Mouse (Mus musculus): Measurements from ENCODE around the gene Slc35e2. TPM values are rescaled to one million over a fixed set of nuclear protein-coding genes. Genes with fewer than 3 reads are reported as not detected.

Slc35e2 gene
- polyA plus RNA-seq (2015; fragmentation: Nextera tagmentation; extraction: Ambion mirVana) = 7.6 and 7.7 TPM in 2 replicates

GRCm38 (mm10) chr4:155601091-155601996 lies at the start of gene Slc35e2:
Slc35e2 (plus strand) TSS chr4:155601416.

GRCm38 (mm10) chr4:155561661-155562442 lies 39.4 kb upstream of the Slc35e2 start, which contains the start of gene Nadk:
Nadk (plus strand) TSS chr4:155562378.

GRCm38 (mm10) chr4:155624338-155625291 lies 23.4 kb downstream of the Slc35e2 start, which contains the start of gene Cdk11b:
Cdk11b (plus strand) TSS chr4:155624854.

GRCm38 (mm10) chr4:155645308-155645707 lies 44.1 kb downstream of the Slc35e2 start, which contains the start of gene Gm10563:
Gm10563 (minus strand) TSS chr4:155645408.

GRCm38 (mm10) chr4:155653086-155653450 lies 51.9 kb downstream of the Slc35e2 start, which contains the start of gene Mmp23:
Mmp23 (minus strand) TSS chr4:155653384.

GRCm38 (mm10) chr4:155668689-155669597 lies 67.7 kb downstream of the Slc35e2 start, which contains the start of gene Mib2:
Mib2 (minus strand) TSS chr4:155669198.

Other genes with a start within 250 kb of the Slc35e2 start
- gene Prkcz, start 240.1 kb upstream of the Slc35e2 start, polyA plus RNA-seq (2015; fragmentation: Nextera tagmentation; extraction: Ambion mirVana) = 3.0 and 3.3 TPM in 2 replicates
- gene Gabrd, start 203.3 kb upstream of the Slc35e2 start, polyA plus RNA-seq (2015; fragmentation: Nextera tagmentation; extraction: Ambion mirVana) = 0.11 TPM in 1 of 2 replicates, not detected in the other
- gene Cfap74, start 192.2 kb upstream of the Slc35e2 start, polyA plus RNA-seq (2015; fragmentation: Nextera tagmentation; extraction: Ambion mirVana) = 0.11 and 0.22 TPM in 2 replicates
- not detected in 2 replicates for gene Tmem52, start 132.3 kb upstream of the Slc35e2 start, polyA plus RNA-seq (2015; fragmentation: Nextera tagmentation; extraction: Ambion mirVana)
- gene Gnb1, start 110.1 kb upstream of the Slc35e2 start, polyA plus RNA-seq (2015; fragmentation: Nextera tagmentation; extraction: Ambion mirVana) = 166 and 176 TPM in 2 replicates
- 48.0 and 55.7 TPM in 2 replicates for gene Nadk, start 39.0 kb upstream of the Slc35e2 start, polyA plus RNA-seq (2015; fragmentation: Nextera tagmentation; extraction: Ambion mirVana)
- gene Cdk11b, start 23.4 kb downstream of the Slc35e2 start, polyA plus RNA-seq (2015; fragmentation: Nextera tagmentation; extraction: Ambion mirVana) = 54.0 and 56.7 TPM in 2 replicates
- gene Gm10563, start 44.0 kb downstream of the Slc35e2 start, polyA plus RNA-seq (2015; fragmentation: Nextera tagmentation; extraction: Ambion mirVana) = not detected in 2 replicates
- 56.8 and 75.1 TPM in 2 replicates for gene Mmp23, start 52.0 kb downstream of the Slc35e2 start, polyA plus RNA-seq (2015; fragmentation: Nextera tagmentation; extraction: Ambion mirVana)
- gene Mib2, start 67.8 kb downstream of the Slc35e2 start, polyA plus RNA-seq (2015; fragmentation: Nextera tagmentation; extraction: Ambion mirVana) = 7.3 and 10.4 TPM in 2 replicates
- 2.0 and 3.1 TPM in 2 replicates for gene Fndc10, start 92.9 kb downstream of the Slc35e2 start, polyA plus RNA-seq (2015; fragmentation: Nextera tagmentation; extraction: Ambion mirVana)
- 82.9 and 89.4 TPM in 2 replicates for gene Ssu72, start 103.4 kb downstream of the Slc35e2 start, polyA plus RNA-seq (2015; fragmentation: Nextera tagmentation; extraction: Ambion mirVana)
- 0.31 and 0.65 TPM in 2 replicates for gene Tmem240, start 133.4 kb downstream of the Slc35e2 start, polyA plus RNA-seq (2015; fragmentation: Nextera tagmentation; extraction: Ambion mirVana)
- gene Atad3a, start 159.7 kb downstream of the Slc35e2 start, polyA plus RNA-seq (2015; fragmentation: Nextera tagmentation; extraction: Ambion mirVana) = 45.9 and 48.6 TPM in 2 replicates
- 7.7 and 9.2 TPM in 2 replicates for gene Vwa1, start 173.3 kb downstream of the Slc35e2 start, polyA plus RNA-seq (2015; fragmentation: Nextera tagmentation; extraction: Ambion mirVana)
- gene Tmem88b, start 184.5 kb downstream of the Slc35e2 start, polyA plus RNA-seq (2015; fragmentation: Nextera tagmentation; extraction: Ambion mirVana) = 0.05 TPM in 2 replicates
- gene Ankrd65, start 189.0 kb downstream of the Slc35e2 start, polyA plus RNA-seq (2015; fragmentation: Nextera tagmentation; extraction: Ambion mirVana) = 0.41 and 0.63 TPM in 2 replicates
- gene Mrpl20, start 201.5 kb downstream of the Slc35e2 start, polyA plus RNA-seq (2015; fragmentation: Nextera tagmentation; extraction: Ambion mirVana) = 202 and 239 TPM in 2 replicates
- gene Ccnl2, start 211.1 kb downstream of the Slc35e2 start, polyA plus RNA-seq (2015; fragmentation: Nextera tagmentation; extraction: Ambion mirVana) = 89.4 and 98.1 TPM in 2 replicates
- 120 and 131 TPM in 2 replicates for gene Aurkaip1, start 229.9 kb downstream of the Slc35e2 start, polyA plus RNA-seq (2015; fragmentation: Nextera tagmentation; extraction: Ambion mirVana)
- 46.8 and 65.4 TPM in 2 replicates for gene Mxra8, start 238.3 kb downstream of the Slc35e2 start, polyA plus RNA-seq (2015; fragmentation: Nextera tagmentation; extraction: Ambion mirVana)
- 4.9 and 5.7 TPM in 2 replicates for gene Dvl1, start 246.0 kb downstream of the Slc35e2 start, polyA plus RNA-seq (2015; fragmentation: Nextera tagmentation; extraction: Ambion mirVana)